Mouse (Mus musculus) liver, embryonic 13.5 days (tissue): Measurements from ENCODE around the gene Gh. TPM values are rescaled to one million over a fixed set of nuclear protein-coding genes. Genes with fewer than 3 reads are reported as not detected.

Experiments
- ATAC-seq: fragments of 200-750 bp; cut with Nextera tagmentation; 2 replicates; pipeline ENCODE4 v1.8.0; 2017; ENCODE audit warnings: low read depth, mild to moderate bottlenecking, moderate number of reproducible peaks, moderate library complexity
- DNase-seq: peaks from one replicate; pipeline ENCODE4 v3.0.0; 2022
- H3K27ac ChIP-seq: fragments of 300-500 bp; sonication (generic); 2 replicates; pipeline ENCODE4 v1.5.1; 2015; ENCODE audit warnings: moderate library complexity, mild to moderate bottlenecking, inconsistent platforms
- H3K27me3 ChIP-seq: fragments of 300-500 bp; sonication (generic); 2 replicates; pipeline ENCODE4 v1.6.1; 2015; ENCODE audit warnings: mild to moderate bottlenecking, inconsistent platforms
- H3K36me3 ChIP-seq: fragments of 300-500 bp; sonication (generic); 2 replicates; pipeline ENCODE4 v1.6.1; 2015; ENCODE audit warnings: mild to moderate bottlenecking, inconsistent platforms
- H3K4me1 ChIP-seq: fragments of 300-500 bp; sonication (generic); replicated peaks from 2 replicates; pipeline ENCODE4 v1.6.1; 2015; ENCODE audit warnings: inconsistent platforms
- H3K4me2 ChIP-seq: fragments of 300-500 bp; sonication (generic); 2 replicates; pipeline ENCODE4 v1.6.1; 2015; ENCODE audit warnings: inconsistent platforms, mild to moderate bottlenecking, moderate library complexity
- H3K4me3 ChIP-seq: fragments of 300-500 bp; sonication (generic); replicated peaks from 2 replicates; pipeline ENCODE4 v1.5.1; 2015; ENCODE audit warnings: mild to moderate bottlenecking, inconsistent platforms
- H3K9ac ChIP-seq: fragments of 300-500 bp; sonication (generic); 2 replicates; pipeline ENCODE4 v1.6.1; 2015; ENCODE audit warnings: mild to moderate bottlenecking, inconsistent platforms
- H3K9me3 ChIP-seq: fragments of 300-500 bp; sonication (generic); replicated peaks from 2 replicates; pipeline ENCODE4 v1.6.1; 2016; ENCODE audit warnings: inconsistent platforms
- WGBS: fragments of 180-500 bp; shearing (Covaris S2); methylation state at CpG from one replicate; pipeline ENCODE4 v1.1.7; 2015; ENCODE audit not compliant: insufficient replicate concordance; 5-methylcytosine and 5-hydroxymethylcytosine counted together
- polyA plus RNA-seq: library from polyadenylated mRNA; unstranded; fragments of >200 nt; fragmentation: Nextera tagmentation; extraction: Ambion mirVana; gene quantifications from 2 replicates; pipeline ENCODE4 v1.2.1, GENCODE M21; 2015

Gh gene
- polyA plus RNA-seq, 1 experiment from 2014 or later: not detected

GRCm38 (mm10) chr11:106254767-106255166 lies 46.9 kb downstream of the Gh start:
- H3K9me3 ChIP-seq: no peaks in the 10 kb centered on the region
- no peak for DNase-seq
- WGBS: 8% methylated on average over 2 of the region's 2 CpGs
- H3K4me3 ChIP-seq: peak overlapping the region; percentile 79
- peak overlapping the region; percentile 78 for H3K9ac ChIP-seq
- ATAC-seq: no peak
- peaks cover 39% of the 10 kb centered on the region for H3K4me1 ChIP-seq
- H3K36me3 ChIP-seq: peaks cover 69% of the 10 kb centered on the region
- H3K27me3 ChIP-seq: no peaks in the 10 kb centered on the region
- peak overlapping the region; percentile 95 for H3K4me2 ChIP-seq
- peak overlapping the region; percentile 55; the same call in 1 of the 2 replicates for H3K27ac ChIP-seq

Other genes with a start within 250 kb of the Gh start
- gene Taco1, start 235.8 kb downstream of the Gh start, polyA plus RNA-seq: 8.1 and 8.3 TPM in 2 replicates
- 4.5 and 4.8 TPM in 2 replicates for gene Map3k3, start 217.3 kb downstream of the Gh start, polyA plus RNA-seq
- gene Gm10840, start 141.0 kb downstream of the Gh start, polyA plus RNA-seq: not detected in 2 replicates
- 82.2 and 87.8 TPM in 2 replicates for gene Limd2, start 141.0 kb downstream of the Gh start, polyA plus RNA-seq
- 9.4 and 10.5 TPM in 2 replicates for gene Strada, start 99.7 kb downstream of the Gh start, polyA plus RNA-seq
- 41.5 and 50.9 TPM in 2 replicates for gene Ccdc47, start 85.5 kb downstream of the Gh start, polyA plus RNA-seq
- 26.8 and 31.6 TPM in 2 replicates for gene Ddx42, start 84.9 kb downstream of the Gh start, polyA plus RNA-seq
- gene Ftsj3, start 45.8 kb downstream of the Gh start, polyA plus RNA-seq: 55.4 and 66.0 TPM in 2 replicates
- gene Psmc5, start 45.7 kb downstream of the Gh start, polyA plus RNA-seq: 204 and 210 TPM in 2 replicates
- 27.8 and 29.2 TPM in 2 replicates for gene Smarcd2, start 28.9 kb downstream of the Gh start, polyA plus RNA-seq
- gene Tcam1, start 25.2 kb downstream of the Gh start, polyA plus RNA-seq: 0.27 and 0.39 TPM in 2 replicates
- 3.7 and 4.4 TPM in 2 replicates for gene Cd79b, start 12.9 kb upstream of the Gh start, polyA plus RNA-seq
- 0.02 TPM in 1 of 2 replicates, not detected in the other for gene Scn4a, start 51.4 kb upstream of the Gh start, polyA plus RNA-seq
- gene Prr29, start 63.6 kb upstream of the Gh start, polyA plus RNA-seq: not detected in 2 replicates
- 18.6 and 19.5 TPM in 2 replicates for gene Icam2, start 86.2 kb upstream of the Gh start, polyA plus RNA-seq
- 3.9 and 4.4 TPM in 2 replicates for gene Ern1, start 186.0 kb upstream of the Gh start, polyA plus RNA-seq